Mouse (Mus musculus) lung, adult 2 months (tissue): ENCODE data around the gene Chst15. TPM values are rescaled to one million over a fixed set of nuclear protein-coding genes. Genes with fewer than 3 reads are reported as not detected.

Experiments used
- DNase-seq: peaks from one replicate; pipeline ENCODE4 v3.0.0; 2022
- H3K4me1 ChIP-seq: fragments of 200-500 bp; 2 replicates; pipeline ENCODE4 v1.6.1; 2011; ENCODE audit warnings: low read length; ENCODE audit not compliant: control insufficient read depth, insufficient read depth
- H3K4me3 ChIP-seq: fragments of 200-500 bp; replicated peaks from 2 replicates; pipeline ENCODE3; 2011; ENCODE audit warnings: low read depth, mild to moderate bottlenecking, control low read depth, low read length; ENCODE audit errors: extremely low read depth
- CTCF ChIP-seq: fragments of 200-500 bp; IDR thresholded peaks from 2 replicates; pipeline ENCODE4 v1.5.1; 2011; ENCODE audit warnings: mild to moderate bottlenecking, low read length, control low read depth; ENCODE audit not compliant: insufficient read depth
- POLR2A ChIP-seq: fragments of 200-500 bp; IDR thresholded peaks from 2 replicates; pipeline ENCODE4 v1.6.1; 2011; ENCODE audit warnings: low read depth, mild to moderate bottlenecking, control low read depth, low read length, borderline replicate concordance; ENCODE audit errors: extremely low read depth
- WGBS: fragments of 180-500 bp; shearing (Covaris S2); methylation state at CpG from one replicate; pipeline ENCODE4 v1.1.7; 2018; 5-methylcytosine and 5-hydroxymethylcytosine counted together
- polyA plus RNA-seq: library from polyadenylated mRNA; depleted of rRNA; stranded (reverse); fragments of >200 nt; gene quantifications from 2 replicates; pipeline ENCODE4 v1.2.3, GENCODE M21; 2012

The Chst15 gene
- polyA plus RNA-seq, 1 experiment: 14.7 TPM

GRCm38 (mm10) chr7:132213460-132213859 lies 103.6 kb downstream of the Chst15 start:
- 5% methylated on average over 8 of the region's 8 CpGs for WGBS
- peak; percentile 53 for DNase-seq
- TF ChIP-seq POLR2A: no peak
- TF ChIP-seq CTCF: peak; percentile 75
- no peak overlapping the region for H3K4me3 ChIP-seq
- H3K4me1 ChIP-seq: no peaks in the 10 kb centered on the region

GRCm38 (mm10) chr7:132211920-132212701 lies 104.9 kb downstream of the Chst15 start:
- no peak for DNase-seq

GRCm38 (mm10) chr7:132210616-132211015 lies 106.4 kb downstream of the Chst15 start:
- no peak overlapping the region for H3K4me3 ChIP-seq
- H3K4me1 ChIP-seq: no peaks in the 10 kb centered on the region
- WGBS: 82% methylated on average over 5 of the region's 5 CpGs
- TF ChIP-seq CTCF (no peak), POLR2A (no peak)
- no peak for DNase-seq

More at GRCm38 (mm10) chr7:132211920-132212701, 104.9 kb downstream of the Chst15 start:
- no peak overlapping the region for H3K4me3 ChIP-seq
- WGBS: 79% methylated on average over 6 of the region's 6 CpGs
- no peaks in the 10 kb centered on the region for H3K4me1 ChIP-seq
- TF ChIP-seq POLR2A (no peak), CTCF (no peak)

- no peak for TF ChIP-seq CTCF
- no peak for TF ChIP-seq POLR2A
- WGBS: 82% methylated on average over 9 of the region's 9 CpGs
- Histone ChIP-seq H3K4me1 (no peaks in the 10 kb centered on the region), H3K4me3 (no peak overlapping the region)
- DNase-seq: no peak
These were observed 107.9 kb downstream of the Chst15 start for GRCm38 (mm10) chr7:132208946-132209651.

GRCm38 (mm10) chr7:132204073-132204612 lies 112.9 kb downstream of the Chst15 start:
- TF ChIP-seq CTCF (no peak), POLR2A (no peak)
- DNase-seq: no peak
- WGBS: 7% methylated on average over 1 of the region's 1 CpGs
- no peak overlapping the region for H3K4me3 ChIP-seq
- no peaks in the 10 kb centered on the region for H3K4me1 ChIP-seq

GRCm38 (mm10) chr7:132199686-132200085 lies 117.3 kb downstream of the Chst15 start:
- Histone ChIP-seq H3K4me3 (no peak overlapping the region), H3K4me1 (no peaks in the 10 kb centered on the region)
- TF ChIP-seq CTCF (no peak), POLR2A (no peak)
- no peak for DNase-seq
- WGBS: 41% methylated on average over 6 of the region's 6 CpGs

GRCm38 (mm10) chr7:132198806-132199205 lies 118.2 kb downstream of the Chst15 start:
- Histone ChIP-seq H3K4me1 (no peaks in the 10 kb centered on the region), H3K4me3 (no peak overlapping the region)
- 77% methylated on average over 1 of the region's 1 CpGs for WGBS
- no peak for DNase-seq
- TF ChIP-seq POLR2A (no peak), CTCF (no peak)

GRCm38 (mm10) chr7:132197817-132198475 lies 119.1 kb downstream of the Chst15 start:
- no peak for DNase-seq
- 23% methylated on average over 7 of the region's 7 CpGs for WGBS
- Histone ChIP-seq H3K4me1 (no peaks in the 10 kb centered on the region), H3K4me3 (no peak overlapping the region)
- TF ChIP-seq CTCF: no peak
- TF ChIP-seq POLR2A: no peak

GRCm38 (mm10) chr7:132196581-132196980 lies 120.4 kb downstream of the Chst15 start:
- no peak for DNase-seq
- no peak for TF ChIP-seq CTCF
- no peak for TF ChIP-seq POLR2A
- WGBS: 92% methylated on average over 1 of the region's 1 CpGs
- no peak overlapping the region for H3K4me3 ChIP-seq
- H3K4me1 ChIP-seq: no peaks in the 10 kb centered on the region

GRCm38 (mm10) chr7:132193606-132194005 lies 123.4 kb downstream of the Chst15 start:
- H3K4me1 ChIP-seq: no peaks in the 10 kb centered on the region
- no peak overlapping the region for H3K4me3 ChIP-seq
- TF ChIP-seq POLR2A (no peak), CTCF (no peak)
- 82% methylated on average over 2 of the region's 2 CpGs for WGBS
- no peak for DNase-seq
